Mouse (Mus musculus): ENCODE data around the gene Xpc. TPM values are rescaled to one million over a fixed set of nuclear protein-coding genes. Genes with fewer than 3 reads are reported as not detected.

Gene Xpc
- total RNA-seq, 1 experiment from 2014 or later: 108 TPM

DNA sequence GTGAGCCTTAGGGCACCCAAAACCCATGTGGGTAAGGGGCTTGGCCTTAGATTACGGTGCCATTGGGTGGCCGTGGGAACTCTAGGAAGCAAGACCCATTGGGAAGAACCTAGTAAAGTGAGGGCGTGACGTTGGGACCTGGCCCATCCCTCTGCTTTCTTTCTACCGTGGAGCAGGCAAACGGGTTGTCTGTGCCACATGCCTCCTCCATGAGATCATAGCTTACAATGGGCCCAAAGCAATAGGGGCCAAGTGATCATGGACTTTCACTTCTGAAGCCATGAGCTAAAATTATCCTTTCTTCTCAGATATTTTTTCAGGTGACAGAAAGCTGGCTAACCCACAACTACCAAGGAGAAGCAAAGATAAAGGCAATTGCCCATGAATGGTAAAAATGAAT, 15.6 kb upstream of the Xpc start:
- ATAC-seq (replicated peaks in 1 of 2; ENCODE audit: insufficient read depth in 1 of 2, low FRiP score in 2 of 2, low TSS enrichment in 1 of 2, low read depth in 1 of 2, poor library complexity in 2 of 2, severe bottlenecking in 2 of 2): no peak

GRCm38 (mm10) chr6:91530673-91531072, 15.0 kb upstream of the Xpc start:
- ATAC-seq (replicated peaks in 1 of 2; ENCODE audit: insufficient read depth in 1 of 2, low FRiP score in 2 of 2, low TSS enrichment in 1 of 2, low read depth in 1 of 2, poor library complexity in 2 of 2, severe bottlenecking in 2 of 2): no peak

DNA sequence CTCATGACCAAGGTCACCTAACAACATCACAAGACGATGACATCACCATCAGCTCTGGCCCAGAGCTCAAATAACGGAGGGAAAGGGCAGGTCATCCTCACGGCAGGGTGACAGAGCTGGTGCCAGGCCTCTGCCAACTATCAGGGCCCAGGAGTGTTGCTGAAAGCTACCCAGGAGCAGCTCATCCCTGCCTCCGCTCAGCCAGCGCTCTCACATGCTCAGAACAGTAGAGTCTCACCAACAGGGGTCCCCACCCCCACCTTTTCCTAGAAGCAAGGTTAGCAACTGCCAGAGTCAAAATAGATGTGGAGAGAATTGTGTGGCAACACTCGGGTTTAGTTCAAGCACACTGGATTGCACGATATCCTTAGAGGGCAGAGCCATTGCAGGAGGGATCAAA, 12.6 kb upstream of the Xpc start:
- ATAC-seq (replicated peaks in 1 of 2; ENCODE audit: insufficient read depth in 1 of 2, low FRiP score in 2 of 2, low TSS enrichment in 1 of 2, low read depth in 1 of 2, poor library complexity in 2 of 2, severe bottlenecking in 2 of 2): no peak

GRCm38 (mm10) chr6:91527227-91527860, 11.7 kb upstream of the Xpc start:
- peak; percentile 69 to 70; a peak in 3 of 4 replicates for ATAC-seq (replicated peaks in 1 of 2; ENCODE audit: insufficient read depth in 1 of 2, low FRiP score in 2 of 2, low TSS enrichment in 1 of 2, low read depth in 1 of 2, poor library complexity in 2 of 2, severe bottlenecking in 2 of 2)

GRCm38 (mm10) chr6:91525544-91525943, 9.9 kb upstream of the Xpc start:
- ATAC-seq (replicated peaks in 1 of 2; ENCODE audit: insufficient read depth in 1 of 2, low FRiP score in 2 of 2, low TSS enrichment in 1 of 2, low read depth in 1 of 2, poor library complexity in 2 of 2, severe bottlenecking in 2 of 2): no peak

- ATAC-seq (replicated peaks in 1 of 2; ENCODE audit: insufficient read depth in 1 of 2, low FRiP score in 2 of 2, low TSS enrichment in 1 of 2, low read depth in 1 of 2, poor library complexity in 2 of 2, severe bottlenecking in 2 of 2): no peak
Measured at GRCm38 (mm10) chr6:91522816-91523215, 7.1 kb upstream of the Xpc start.

DNA sequence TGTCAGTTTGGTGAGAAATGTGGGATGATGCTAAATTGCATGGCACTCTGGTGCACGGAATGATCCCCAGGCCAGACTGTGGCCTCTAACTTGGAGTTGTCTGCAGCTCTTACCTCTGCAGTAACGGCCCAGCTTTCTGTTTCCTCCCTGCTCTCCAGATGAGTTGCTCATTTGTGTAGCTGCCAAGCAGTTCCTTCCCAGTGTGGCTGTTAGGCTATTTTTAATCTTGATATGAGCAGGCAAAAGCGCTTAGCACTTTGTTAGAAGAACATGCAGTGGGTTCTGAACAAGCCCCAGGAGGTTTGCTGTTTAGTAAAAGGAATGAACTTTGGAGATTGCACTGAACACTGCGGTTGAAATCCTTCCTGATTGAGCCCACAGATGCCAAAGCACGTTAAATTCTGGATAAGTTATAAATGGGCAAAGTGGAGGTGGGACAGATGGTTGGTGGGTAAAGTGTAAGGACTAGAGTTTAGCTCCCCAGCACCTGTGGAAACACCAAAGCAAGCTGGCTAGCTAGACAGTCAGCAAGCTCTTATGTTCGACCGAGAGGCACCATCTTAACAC, 2.8 kb upstream of the Xpc start:
- 0 out of 4 replicates have a peak, but pooled peaks of 1 of the 2 experiments have one; percentile 2 for ATAC-seq (replicated peaks in 1 of 2; ENCODE audit: insufficient read depth in 1 of 2, low FRiP score in 2 of 2, low TSS enrichment in 1 of 2, low read depth in 1 of 2, poor library complexity in 2 of 2, severe bottlenecking in 2 of 2)

- no peak for ATAC-seq (replicated peaks in 1 of 2; ENCODE audit: insufficient read depth in 1 of 2, low FRiP score in 2 of 2, low TSS enrichment in 1 of 2, low read depth in 1 of 2, poor library complexity in 2 of 2, severe bottlenecking in 2 of 2)
Measured at GRCm38 (mm10) chr6:91514737-91515362, 838 bp downstream of the Xpc start.

DNA sequence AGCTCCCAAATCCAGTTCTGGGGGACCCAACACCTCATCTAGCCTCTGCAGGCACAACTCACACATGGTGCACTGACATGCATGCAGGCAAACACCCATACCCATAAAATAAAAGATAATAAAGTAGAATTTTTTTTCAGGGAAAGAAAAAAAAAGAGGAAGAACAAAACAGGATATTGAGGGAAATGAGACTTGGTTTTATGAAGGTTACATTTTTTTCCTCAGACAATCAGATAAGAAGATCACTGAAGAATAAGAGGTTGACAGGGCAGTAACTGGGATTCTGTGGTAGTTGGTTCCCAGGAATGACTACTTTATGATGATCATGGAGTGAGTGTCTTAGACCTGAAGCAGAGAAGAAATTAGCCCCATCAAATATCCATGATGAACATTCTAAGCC, 1.6 kb downstream of the Xpc start:
- ATAC-seq (replicated peaks in 1 of 2; ENCODE audit: insufficient read depth in 1 of 2, low FRiP score in 2 of 2, low TSS enrichment in 1 of 2, low read depth in 1 of 2, poor library complexity in 2 of 2, severe bottlenecking in 2 of 2): no peak

DNA sequence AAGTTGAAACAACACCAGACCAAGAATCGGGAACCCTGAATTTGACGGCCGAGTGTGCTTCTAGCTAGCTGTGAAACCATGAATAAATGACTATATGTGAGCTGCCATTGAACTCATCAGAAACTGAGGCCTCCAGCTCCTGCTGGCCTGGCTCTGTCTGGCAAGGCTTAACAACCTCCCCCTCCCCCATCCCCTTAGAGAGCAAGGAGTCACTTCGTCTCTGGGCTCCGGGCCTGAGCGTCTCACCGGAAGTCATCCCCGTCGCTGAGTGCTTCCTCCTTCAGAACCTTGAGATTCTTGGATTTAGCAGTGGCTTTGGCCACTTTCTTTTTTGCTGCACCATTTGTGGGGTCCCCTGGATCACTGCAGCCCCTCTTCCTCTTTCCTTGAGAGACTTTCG, 5.5 kb downstream of the Xpc start:
- no peak for ATAC-seq (replicated peaks in 1 of 2; ENCODE audit: insufficient read depth in 1 of 2, low FRiP score in 2 of 2, low TSS enrichment in 1 of 2, low read depth in 1 of 2, poor library complexity in 2 of 2, severe bottlenecking in 2 of 2)

- ATAC-seq (replicated peaks in 1 of 2; ENCODE audit: insufficient read depth in 1 of 2, low FRiP score in 2 of 2, low TSS enrichment in 1 of 2, low read depth in 1 of 2, poor library complexity in 2 of 2, severe bottlenecking in 2 of 2): peak; percentile 71 to 74
Measured at GRCm38 (mm10) chr6:91509326-91509725, 6.4 kb downstream of the Xpc start.

GRCm38 (mm10) chr6:91508041-91508440, 7.6 kb downstream of the Xpc start:
- no peak for ATAC-seq (replicated peaks in 1 of 2; ENCODE audit: insufficient read depth in 1 of 2, low FRiP score in 2 of 2, low TSS enrichment in 1 of 2, low read depth in 1 of 2, poor library complexity in 2 of 2, severe bottlenecking in 2 of 2)

DNA sequence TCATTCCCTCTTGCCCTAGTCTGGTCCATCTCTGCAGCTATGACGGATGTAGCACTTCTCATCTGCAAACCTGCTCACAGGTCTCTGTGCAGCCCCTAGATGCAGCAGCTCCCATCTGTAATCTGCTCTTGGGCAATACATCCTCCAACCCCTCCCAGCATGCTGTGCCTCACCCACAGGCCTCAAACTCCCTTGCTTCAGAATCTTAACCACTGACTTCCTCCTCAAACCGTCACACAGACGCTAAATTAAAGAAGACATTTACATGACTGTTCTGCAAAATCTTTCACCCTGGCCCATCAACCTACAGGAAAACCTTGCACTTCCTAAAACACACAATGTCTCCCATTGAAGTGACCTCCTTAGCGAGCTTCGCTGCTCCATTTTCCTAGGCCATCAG, 9.7 kb downstream of the Xpc start:
- ATAC-seq (replicated peaks in 1 of 2; ENCODE audit: insufficient read depth in 1 of 2, low FRiP score in 2 of 2, low TSS enrichment in 1 of 2, low read depth in 1 of 2, poor library complexity in 2 of 2, severe bottlenecking in 2 of 2): peak; percentile 95

GRCm38 (mm10) chr6:91503302-91503701, 12.4 kb downstream of the Xpc start:
- no peak for ATAC-seq (replicated peaks in 1 of 2; ENCODE audit: insufficient read depth in 1 of 2, low FRiP score in 2 of 2, low TSS enrichment in 1 of 2, low read depth in 1 of 2, poor library complexity in 2 of 2, severe bottlenecking in 2 of 2)

GRCm38 (mm10) chr6:91494526-91494925, 21.2 kb downstream of the Xpc start:
- no peak for ATAC-seq (replicated peaks in 1 of 2; ENCODE audit: insufficient read depth in 1 of 2, low FRiP score in 2 of 2, low TSS enrichment in 1 of 2, low read depth in 1 of 2, poor library complexity in 2 of 2, severe bottlenecking in 2 of 2)

DNA sequence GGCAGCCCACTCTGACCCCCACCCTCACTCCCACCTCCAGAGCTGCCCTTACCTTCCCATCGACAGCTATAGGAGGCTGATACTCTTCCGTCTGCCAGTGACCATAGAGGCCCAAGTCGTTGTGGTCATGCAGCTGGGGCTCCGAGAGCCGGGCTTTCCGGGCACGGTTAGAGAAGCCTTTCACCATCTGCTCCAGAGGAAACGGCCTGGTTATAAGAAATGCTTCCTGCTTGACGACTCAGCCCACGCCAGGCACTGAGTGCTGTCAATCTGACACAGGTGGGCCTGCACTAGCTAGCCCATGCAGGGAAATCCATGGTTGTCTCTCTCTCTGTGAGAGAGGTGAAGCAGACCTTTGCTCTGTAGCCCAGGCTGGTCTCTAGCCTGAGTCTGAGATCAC, 22.6 kb downstream of the Xpc start:
- peak; percentile 65 to 67 for ATAC-seq (replicated peaks in 1 of 2; ENCODE audit: insufficient read depth in 1 of 2, low FRiP score in 2 of 2, low TSS enrichment in 1 of 2, low read depth in 1 of 2, poor library complexity in 2 of 2, severe bottlenecking in 2 of 2)

GRCm38 (mm10) chr6:91491004-91491403, 24.7 kb downstream of the Xpc start:
- no peak for ATAC-seq (replicated peaks in 1 of 2; ENCODE audit: insufficient read depth in 1 of 2, low FRiP score in 2 of 2, low TSS enrichment in 1 of 2, low read depth in 1 of 2, poor library complexity in 2 of 2, severe bottlenecking in 2 of 2)

GRCm38 (mm10) chr6:91489872-91490271, 25.8 kb downstream of the Xpc start:
- ATAC-seq (replicated peaks in 1 of 2; ENCODE audit: insufficient read depth in 1 of 2, low FRiP score in 2 of 2, low TSS enrichment in 1 of 2, low read depth in 1 of 2, poor library complexity in 2 of 2, severe bottlenecking in 2 of 2): no peak

Data from hematopoietic stem cell, adult 5-6 weeks (primary cell).